Mouse (Mus musculus) G1E (cell line): ENCODE measurements around the gene Prss12. TPM values are rescaled to one million over a fixed set of nuclear protein-coding genes. Genes with fewer than 3 reads are reported as not detected.
A peak's percentile ranks its signal among the peaks of the same experiment; 100 is the strongest.

Experiments
- ATAC-seq: 2 replicates; pipeline ENCODE4 v1.8.0; 2016; ENCODE audit warnings: mild to moderate bottlenecking; ENCODE audit not compliant: insufficient number of reproducible peaks, poor library complexity, low FRiP score, severe bottlenecking; ENCODE audit errors: extremely low read depth
- DNase-seq: peaks from one replicate; pipeline ENCODE4 v3.0.0; 2012; ENCODE audit warnings: low spot score
- H3K27me3 ChIP-seq: 2 replicates; pipeline ENCODE4 v1.6.1; 2012; ENCODE audit warnings: mild to moderate bottlenecking, low read length, inconsistent platforms; ENCODE audit not compliant: insufficient read depth
- H3K36me3 ChIP-seq: replicated peaks from 2 replicates; pipeline ENCODE3; 2012; ENCODE audit warnings: mild to moderate bottlenecking, inconsistent platforms
- H3K4me1 ChIP-seq: 2 replicates; pipeline ENCODE4 v1.6.1; 2012; ENCODE audit warnings: low read depth, low read length, inconsistent platforms, mixed read lengths; ENCODE audit not compliant: insufficient read depth
- H3K4me3 ChIP-seq: 2 replicates; pipeline ENCODE4 v1.5.1; 2012; ENCODE audit warnings: low read depth, mild to moderate bottlenecking, inconsistent platforms, low read length, moderate library complexity, mixed read lengths
- H3K9me3 ChIP-seq: replicated peaks from 2 replicates; pipeline ENCODE4 v1.6.1; 2012; ENCODE audit warnings: inconsistent platforms
- CTCF ChIP-seq: IDR thresholded peaks from 2 replicates; pipeline ENCODE4 v1.5.1; 2012; ENCODE audit warnings: low read depth, low read length, inconsistent platforms, mixed read lengths
- GATA1 ChIP-seq: IDR thresholded peaks from 2 replicates; pipeline ENCODE4 v1.6.1; 2012; ENCODE audit warnings: borderline replicate concordance, low read length, inconsistent platforms, mixed read lengths
- GATA2 ChIP-seq: IDR thresholded peaks from 2 replicates; pipeline ENCODE4 v1.6.1; 2012; ENCODE audit warnings: low read depth, low read length, inconsistent platforms, borderline replicate concordance
- POLR2AphosphoS5 ChIP-seq: IDR thresholded peaks from 2 replicates; pipeline ENCODE4 v1.6.1; 2012; ENCODE audit warnings: low read depth, low read length, inconsistent platforms; ENCODE audit not compliant: insufficient replicate concordance
- TAL1 ChIP-seq: conservative IDR thresholded peaks from 2 replicates; pipeline ENCODE4 v1.6.1; 2012; ENCODE audit warnings: low read depth, low read length, inconsistent platforms, mixed read lengths
- polyA plus RNA-seq: library from polyadenylated mRNA; stranded (reverse); fragments of >175 nt; gene quantifications from 2 replicates; pipeline ENCODE4 v1.2.3, GENCODE M21; 2012
- total RNA-seq, 2 experiments: library from RNA; stranded (forward) in 1 of 2; stranded (reverse) in 1 of 2; fragments of 200-1000 nt in 1 of 2; fragments of >200 nt in 1 of 2; fragmentation: Nextera tagmentation in 1 of 2; gene quantifications; 2 replicates each; pipeline ENCODE4 v1.2.3; 2014 to 2017

Gene Prss12
- total and polyA plus RNA-seq, 3 experiments: 0.05 TPM; not detected in 2

DNA sequence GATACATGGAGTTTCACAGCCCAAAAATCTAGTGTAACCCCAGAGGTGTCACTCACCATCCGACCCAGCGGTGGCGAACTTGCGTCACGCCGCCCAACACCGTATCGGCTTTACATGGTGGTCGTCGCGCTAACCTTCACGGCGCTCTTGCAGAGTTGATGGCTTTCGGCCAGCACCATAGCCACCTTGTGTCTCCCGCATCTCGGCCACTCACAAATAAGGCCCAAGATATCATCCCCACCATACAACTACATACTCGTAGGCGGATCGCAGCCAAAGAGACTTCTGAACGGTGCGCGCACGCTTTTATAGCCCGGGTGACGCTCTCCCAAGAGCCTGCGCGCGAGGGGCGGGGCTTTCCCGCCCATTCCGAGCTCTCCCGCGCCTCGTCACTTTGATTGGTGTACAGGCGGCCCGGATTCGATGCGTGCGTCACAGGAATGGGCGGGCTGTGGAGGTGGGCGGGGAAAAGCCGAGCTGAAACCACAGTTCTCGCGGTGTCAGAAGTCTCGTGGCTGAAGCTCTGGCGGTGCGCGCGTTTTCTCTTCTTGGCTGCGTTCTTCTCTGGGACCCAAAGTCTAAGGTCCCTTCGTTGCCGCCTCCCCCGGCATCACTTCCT lies 61.5 kb downstream of the Prss12 start:
- DNase-seq (peak; percentile 88), ATAC-seq (peak; percentile 77)
- Histone ChIP-seq H3K4me3 (peak overlapping the region; percentile 94), H3K9me3 (no peaks in the 10 kb centered on the region), H3K4me1 (peaks cover 18% of the 10 kb centered on the region), H3K36me3 (peaks cover 22% of the 10 kb centered on the region), H3K27me3 (peaks cover 2% of the 10 kb centered on the region; the same call in 1 of the 2 replicates)
- TF ChIP-seq POLR2AphosphoS5: peak; percentile 100
- TF ChIP-seq GATA1: no peak
- TF ChIP-seq GATA2: no peak

GRCm38 (mm10) chr3:123508675-123509376 lies 62.1 kb downstream of the Prss12 start:
- TF ChIP-seq POLR2AphosphoS5: no peak
- no peak for TF ChIP-seq CTCF
- TF ChIP-seq GATA1: no peak
- no peak for TF ChIP-seq GATA2
- TF ChIP-seq TAL1: no peak
- ATAC-seq: peak; percentile 5; the same call in 1 of the 2 replicates
- H3K9me3 ChIP-seq: no peaks in the 10 kb centered on the region
- H3K4me3 ChIP-seq: peak overlapping the region; percentile 94
- H3K4me1 ChIP-seq: peaks cover 18% of the 10 kb centered on the region
- peak; percentile 50 for DNase-seq
- peaks cover 22% of the 10 kb centered on the region for H3K36me3 ChIP-seq
- H3K27me3 ChIP-seq: peaks cover 3% of the 10 kb centered on the region; the same call in 1 of the 2 replicates

- Histone ChIP-seq H3K36me3 (peaks cover 11% of the 10 kb centered on the region), H3K4me3 (no peak overlapping the region), H3K9me3 (no peaks in the 10 kb centered on the region), H3K4me1 (peaks cover 15% of the 10 kb centered on the region), H3K27me3 (peaks cover 3% of the 10 kb centered on the region; the same call in 1 of the 2 replicates)
- no peak for TF ChIP-seq GATA2
- ATAC-seq (no peak), DNase-seq (no peak)
Observed at GRCm38 (mm10) chr3:123511818-123512217, 65.1 kb downstream of the Prss12 start.

DNA sequence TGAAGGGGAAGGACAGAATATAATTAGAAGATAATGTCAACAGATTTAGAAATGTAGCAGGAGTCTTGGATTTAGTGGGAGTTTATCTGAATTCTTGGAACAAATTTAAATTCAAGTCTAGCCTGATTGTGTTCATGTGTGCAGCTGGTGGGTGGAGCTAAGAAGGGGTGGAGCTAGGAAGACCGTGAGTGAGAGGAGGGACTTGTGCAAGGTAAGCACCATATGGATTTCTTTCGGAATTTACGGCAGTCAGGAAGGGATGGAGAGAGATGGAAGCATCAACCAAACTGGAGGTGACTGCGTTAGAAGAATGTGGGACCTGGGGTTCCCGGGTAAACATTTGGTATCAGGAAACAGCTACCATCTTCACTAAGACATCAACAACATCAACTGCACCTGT lies 68.2 kb downstream of the Prss12 start:
- Histone ChIP-seq H3K27me3 (peaks cover 3% of the 10 kb centered on the region; the same call in 1 of the 2 replicates), H3K4me3 (no peak overlapping the region), H3K9me3 (no peaks in the 10 kb centered on the region), H3K36me3 (no peaks in the 10 kb centered on the region), H3K4me1 (peaks cover 7% of the 10 kb centered on the region)
- no peak for DNase-seq
- TF ChIP-seq POLR2AphosphoS5 (no peak), TAL1 (no peak), GATA1 (no peak), CTCF (no peak), GATA2 (no peak)
- 0 out of 2 replicates have a peak, but pooled peaks have one; percentile 30 for ATAC-seq

- Histone ChIP-seq H3K27me3 (peaks cover 3% of the 10 kb centered on the region; the same call in 1 of the 2 replicates), H3K36me3 (no peaks in the 10 kb centered on the region), H3K9me3 (no peaks in the 10 kb centered on the region), H3K4me1 (peaks cover 3% of the 10 kb centered on the region; the same call in 1 of the 2 replicates), H3K4me3 (no peak overlapping the region)
- no peak for DNase-seq
- TF ChIP-seq GATA1 (no peak), GATA2 (no peak), POLR2AphosphoS5 (no peak), TAL1 (no peak), CTCF (no peak)
- ATAC-seq: 0 out of 2 replicates have a peak, but pooled peaks have one; percentile 59
Observed at GRCm38 (mm10) chr3:123515600-123516359, 69.1 kb downstream of the Prss12 start.

DNA sequence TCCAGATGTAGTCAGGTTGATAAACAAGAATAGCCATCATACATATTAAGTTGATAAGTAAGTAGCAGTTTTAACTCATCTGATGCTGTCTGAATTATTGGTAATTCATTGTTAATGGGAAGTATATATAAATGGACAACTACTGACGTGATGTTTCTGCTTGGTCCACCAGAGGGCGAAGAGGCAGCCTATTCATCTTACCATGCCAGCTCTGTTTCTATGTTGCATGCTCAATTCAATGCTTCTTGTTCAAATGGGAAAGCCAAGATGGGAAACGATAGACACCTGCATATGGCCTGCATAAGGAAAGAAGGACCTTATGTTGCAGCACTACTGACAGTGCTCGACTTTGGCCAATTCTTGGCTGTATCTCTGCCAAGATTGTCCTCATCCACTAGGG lies 70.1 kb downstream of the Prss12 start:
- no peaks in the 10 kb centered on the region for H3K36me3 ChIP-seq
- peaks cover 3% of the 10 kb centered on the region; the same call in 1 of the 2 replicates for H3K4me1 ChIP-seq
- H3K27me3 ChIP-seq: peaks cover 3% of the 10 kb centered on the region; the same call in 1 of the 2 replicates
- TF ChIP-seq CTCF (no peak), GATA1 (no peak), GATA2 (no peak), TAL1 (no peak), POLR2AphosphoS5 (no peak)
- no peak overlapping the region for H3K4me3 ChIP-seq
- H3K9me3 ChIP-seq: no peaks in the 10 kb centered on the region
- peak; percentile 71; the same call in 1 of the 2 replicates for ATAC-seq
- DNase-seq: no peak
